Mouse (Mus musculus) midbrain, embryonic 16.5 days (tissue): Measurements from ENCODE around the gene Srrd. TPM values are rescaled to one million over a fixed set of nuclear protein-coding genes. Genes with fewer than 3 reads are reported as not detected.

Experiments used
- ATAC-seq: fragments of 200-750 bp; cut with Nextera tagmentation; 2 replicates; pipeline ENCODE4 v1.8.0; 2017; ENCODE audit warnings: moderate TSS enrichment
- H3K27ac ChIP-seq: fragments of 300-500 bp; sonication (generic); 2 replicates; pipeline ENCODE4 v1.5.1; 2014; ENCODE audit warnings: mild to moderate bottlenecking, low read length, mixed read lengths
- H3K27me3 ChIP-seq: fragments of 300-500 bp; sonication (generic); 2 replicates; pipeline ENCODE4 v1.6.1; 2014; ENCODE audit warnings: low read depth, low read length, mixed read lengths; ENCODE audit not compliant: control insufficient read depth, insufficient read depth
- H3K36me3 ChIP-seq: fragments of 300-500 bp; sonication (generic); 2 replicates; pipeline ENCODE4 v1.6.1; 2014; ENCODE audit warnings: mild to moderate bottlenecking, low read length, moderate library complexity, mixed read lengths; ENCODE audit not compliant: control insufficient read depth, insufficient read depth
- H3K4me1 ChIP-seq: fragments of 300-500 bp; sonication (generic); 2 replicates; pipeline ENCODE4 v1.6.1; 2014; ENCODE audit warnings: mild to moderate bottlenecking, low read length, mixed read lengths; ENCODE audit not compliant: control insufficient read depth, insufficient read depth
- H3K4me2 ChIP-seq: fragments of 300-500 bp; sonication (generic); 2 replicates; pipeline ENCODE4 v1.6.1; 2014; ENCODE audit warnings: mild to moderate bottlenecking, low read length, mixed read lengths
- H3K4me3 ChIP-seq: fragments of 300-500 bp; sonication (generic); 2 replicates; pipeline ENCODE4 v1.5.1; 2014; ENCODE audit warnings: low read depth, mild to moderate bottlenecking, low read length, moderate library complexity, mixed read lengths
- H3K9ac ChIP-seq: fragments of 300-500 bp; sonication (generic); 2 replicates; pipeline ENCODE4 v1.6.1; 2014; ENCODE audit warnings: low read depth, low read length, mixed read lengths
- H3K9me3 ChIP-seq: fragments of 300-500 bp; sonication (generic); replicated peaks from 2 replicates; pipeline ENCODE4 v1.6.1; 2014; ENCODE audit warnings: mild to moderate bottlenecking, low read length, mixed read lengths; ENCODE audit not compliant: control insufficient read depth, poor library complexity, severe bottlenecking
- WGBS: fragments of 180-500 bp; shearing (Covaris S2); extraction: QIAGEN DNeasy Blood & Tissue Kit; methylation state at CpG from one replicate; pipeline ENCODE4 v1.1.7; 2014; 5-methylcytosine and 5-hydroxymethylcytosine counted together
- polyA plus RNA-seq: library from polyadenylated mRNA; unstranded; fragments of >200 nt; fragmentation: Nextera tagmentation; extraction: Ambion mirVana; gene quantifications from 2 replicates; pipeline ENCODE4 v1.2.1, GENCODE M21; 2015

The Srrd gene
- polyA plus RNA-seq, 1 experiment from 2014 or later: 56.8 TPM

DNA sequence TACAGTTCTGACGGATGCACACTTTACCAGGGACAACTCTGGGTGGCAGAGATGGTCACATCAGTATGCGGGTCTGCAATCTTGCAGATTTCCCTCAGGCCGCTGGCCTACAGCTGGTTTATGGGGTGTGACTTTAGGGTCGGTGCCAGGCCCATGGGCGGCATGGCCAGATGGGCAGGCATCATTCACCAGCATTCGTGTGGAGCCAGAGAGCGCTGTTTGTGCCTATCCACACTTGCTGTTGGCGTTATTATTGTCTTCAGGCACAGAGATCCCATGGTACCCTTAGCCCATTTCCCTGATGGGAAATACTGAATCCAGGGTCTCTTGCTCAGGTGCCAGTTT lies 52.3 kb downstream of the Srrd start:
- Histone ChIP-seq H3K9me3 (no peaks in the 10 kb centered on the region), H3K4me3 (no peak overlapping the region), H3K36me3 (no peaks in the 10 kb centered on the region), H3K9ac (no peak overlapping the region), H3K27me3 (no peaks in the 10 kb centered on the region), H3K27ac (no peak overlapping the region), H3K4me1 (peaks cover 6% of the 10 kb centered on the region), H3K4me2 (no peak overlapping the region)
- 85% methylated on average over 8 of the region's 8 CpGs for WGBS
- ATAC-seq: no peak

DNA sequence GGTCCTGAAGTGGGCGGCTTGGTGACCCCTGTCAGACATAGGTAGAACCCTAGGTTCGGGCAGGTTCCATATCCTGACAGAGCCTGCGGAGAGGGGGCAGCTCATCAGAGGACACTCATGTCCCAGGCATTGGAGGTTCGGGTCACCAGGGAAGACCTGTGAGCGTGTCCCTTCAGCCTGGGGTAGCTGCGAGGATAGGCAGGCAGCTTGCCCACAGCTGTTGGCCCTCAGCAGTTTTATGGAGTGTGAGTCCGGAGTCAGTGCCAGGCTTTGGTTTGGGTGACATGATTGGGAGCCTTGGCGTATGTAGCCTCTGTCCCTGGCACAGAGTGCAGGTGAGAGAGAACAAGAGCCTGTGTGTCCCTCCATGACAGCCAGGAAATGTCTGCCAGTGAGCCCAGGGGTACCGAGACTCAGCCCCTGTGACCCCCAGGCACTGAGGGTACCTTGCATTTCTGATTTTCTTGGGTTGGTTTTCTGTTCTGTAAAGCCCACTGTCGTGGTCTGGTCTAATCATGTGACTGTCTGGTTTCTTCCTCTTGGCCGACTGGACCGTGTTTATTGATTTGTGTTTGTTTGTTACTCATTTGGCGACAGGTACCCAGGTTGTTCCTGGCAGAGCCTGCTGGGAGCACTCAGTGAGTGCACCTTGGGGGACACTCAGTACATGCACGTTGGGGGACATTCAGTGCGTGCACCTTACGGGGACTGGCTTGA lies 52.9 kb downstream of the Srrd start:
- Histone ChIP-seq H3K9me3 (no peaks in the 10 kb centered on the region), H3K4me1 (peaks cover 3% of the 10 kb centered on the region; the same call in 1 of the 2 replicates), H3K27me3 (no peaks in the 10 kb centered on the region), H3K4me2 (no peak overlapping the region), H3K4me3 (no peak overlapping the region), H3K27ac (no peak overlapping the region), H3K9ac (no peak overlapping the region), H3K36me3 (no peaks in the 10 kb centered on the region)
- 89% methylated on average over 16 of the region's 16 CpGs for WGBS
- no peak for ATAC-seq

- 66% methylated on average over 8 of the region's 8 CpGs for WGBS
- no peak overlapping the region for H3K27ac ChIP-seq
- no peak for ATAC-seq
Observed at GRCm38 (mm10) chr5:112289236-112289635, 53.6 kb downstream of the Srrd start.

GRCm38 (mm10) chr5:112288193-112289141 lies 54.4 kb downstream of the Srrd start:
- no peaks in the 10 kb centered on the region for H3K36me3 ChIP-seq
- no peak overlapping the region for H3K27ac ChIP-seq
- H3K27me3 ChIP-seq: no peaks in the 10 kb centered on the region
- H3K4me2 ChIP-seq: no peak overlapping the region
- 82% methylated on average over 9 of the region's 9 CpGs for WGBS
- no peak overlapping the region for H3K4me3 ChIP-seq
- no peaks in the 10 kb centered on the region for H3K4me1 ChIP-seq
- ATAC-seq: no peak
- H3K9me3 ChIP-seq: no peaks in the 10 kb centered on the region
- H3K9ac ChIP-seq: no peak overlapping the region

More at GRCm38 (mm10) chr5:112289236-112289635, 53.6 kb downstream of the Srrd start:
- Histone ChIP-seq H3K4me2 (no peak overlapping the region), H3K4me1 (no peaks in the 10 kb centered on the region), H3K9ac (no peak overlapping the region), H3K27me3 (no peaks in the 10 kb centered on the region), H3K9me3 (no peaks in the 10 kb centered on the region), H3K4me3 (no peak overlapping the region), H3K36me3 (no peaks in the 10 kb centered on the region)

GRCm38 (mm10) chr5:112287652-112288051 lies 55.2 kb downstream of the Srrd start:
- H3K9me3 ChIP-seq: no peaks in the 10 kb centered on the region
- H3K4me2 ChIP-seq: no peak overlapping the region
- WGBS: 88% methylated on average over 2 of the region's 2 CpGs
- H3K27ac ChIP-seq: no peak overlapping the region
- no peaks in the 10 kb centered on the region for H3K36me3 ChIP-seq
- no peak overlapping the region for H3K4me3 ChIP-seq
- no peaks in the 10 kb centered on the region for H3K4me1 ChIP-seq
- no peak for ATAC-seq
- no peak overlapping the region for H3K9ac ChIP-seq
- no peaks in the 10 kb centered on the region for H3K27me3 ChIP-seq

Other genes with a start within 250 kb of the Srrd start
- gene Cryba4, start 90.5 kb downstream of the Srrd start, polyA plus RNA-seq: 1.0 and 1.6 TPM in 2 replicates
- gene Crybb1, start 87.2 kb downstream of the Srrd start, polyA plus RNA-seq: 5.1 and 5.8 TPM in 2 replicates
- gene Tpst2, start 66.3 kb downstream of the Srrd start, polyA plus RNA-seq: 26.2 and 34.5 TPM in 2 replicates
- gene Tfip11, start 16.7 kb downstream of the Srrd start, polyA plus RNA-seq: 37.0 and 37.2 TPM in 2 replicates
- gene Hps4, start within 50 bp of the Srrd start, polyA plus RNA-seq: 41.8 and 45.6 TPM in 2 replicates
- 0.17 and 0.29 TPM in 2 replicates for gene Gm6583, start 13.0 kb upstream of the Srrd start, polyA plus RNA-seq
- 58.8 and 66.2 TPM in 2 replicates for gene Asphd2, start 51.8 kb upstream of the Srrd start, polyA plus RNA-seq
- 1.0 and 1.6 TPM in 2 replicates for gene Gm6588, start 106.4 kb upstream of the Srrd start, polyA plus RNA-seq
- 72.9 and 75.7 TPM in 2 replicates for gene Sez6l, start 234.1 kb upstream of the Srrd start, polyA plus RNA-seq